Mouse (Mus musculus) heart, adult 9 months (tissue): ENCODE measurements around the gene Psmd9.

Experiments used
- DNase-seq, 2 experiments: peaks; one replicate each; pipeline ENCODE4 v3.0.0; 2022; ENCODE audit warnings: low spot score in 2 of 2

Psmd9 gene

DNA sequence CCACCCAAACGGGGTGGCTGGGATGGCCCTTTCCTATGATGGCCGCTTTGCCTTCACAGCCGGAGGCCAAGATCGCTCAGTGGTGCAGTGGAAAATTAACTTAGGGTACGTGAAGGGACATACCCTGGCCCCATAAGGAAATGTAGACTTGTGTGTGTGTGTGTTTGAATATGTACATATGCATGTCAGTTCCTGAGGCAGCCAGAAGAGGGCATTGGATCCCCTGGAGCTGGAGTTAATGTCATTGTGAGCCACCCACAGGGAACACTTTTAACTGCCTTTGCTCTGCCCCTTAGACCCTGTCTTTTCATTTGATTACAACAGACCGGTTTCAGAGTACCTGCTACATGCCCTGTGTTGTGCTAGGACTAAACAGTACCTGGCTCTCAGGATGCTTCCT lies 129.3 kb downstream of the Psmd9 start:
- no peak for DNase-seq
